Mouse (Mus musculus) myocyte (in vitro differentiated cells): Measurements from ENCODE around the gene Scarf2.

ENCODE experiments used
- E2F4 ChIP-seq: IDR thresholded peaks from one replicate; pipeline ENCODE4 v1.6.1; 2011; ENCODE audit warnings: mild to moderate bottlenecking, control low read depth, moderate library complexity; ENCODE audit not compliant: insufficient read depth
- MAX ChIP-seq: IDR thresholded peaks from one replicate; pipeline ENCODE4 v1.6.1; 2011; ENCODE audit warnings: low read depth, mild to moderate bottlenecking, control low read depth
- MYOD1 ChIP-seq, 3 experiments: IDR thresholded peaks; one replicate each; pipeline ENCODE4 v1.6.1; 2011; ENCODE audit warnings: control low read depth in 2 of 3, low read depth in 2 of 3, mild to moderate bottlenecking in 2 of 3, moderate library complexity in 1 of 3; ENCODE audit not compliant: insufficient read length in 2 of 3, control insufficient read depth in 1 of 3
- POLR2A ChIP-seq: IDR thresholded peaks from one replicate; pipeline ENCODE4 v1.6.1; 2011; ENCODE audit warnings: low read depth, mild to moderate bottlenecking, control low read depth, moderate library complexity; ENCODE audit not compliant: insufficient read length
- POLR2AphosphoS2 ChIP-seq: IDR thresholded peaks from one replicate; pipeline ENCODE4 v1.6.1; 2011; ENCODE audit warnings: low read depth, control low read depth; ENCODE audit not compliant: insufficient read length
- REST ChIP-seq: IDR thresholded peaks from one replicate; pipeline ENCODE4 v1.6.1; 2011; ENCODE audit warnings: mild to moderate bottlenecking, control low read depth, moderate library complexity; ENCODE audit not compliant: insufficient read depth, insufficient read length
- SRF ChIP-seq: IDR thresholded peaks from one replicate; pipeline ENCODE4 v1.6.1; 2011; ENCODE audit warnings: low read depth; ENCODE audit not compliant: control insufficient read depth, insufficient read length
- TCF12 ChIP-seq: IDR thresholded peaks from one replicate; pipeline ENCODE4 v1.6.1; 2011; ENCODE audit warnings: mild to moderate bottlenecking, control low read depth; ENCODE audit not compliant: poor library complexity, insufficient read depth, severe bottlenecking
- TCF3 ChIP-seq: IDR thresholded peaks from one replicate; pipeline ENCODE4 v1.6.1; 2011; ENCODE audit warnings: low read depth, control low read depth; ENCODE audit not compliant: insufficient read length
- USF1 ChIP-seq: IDR thresholded peaks from one replicate; pipeline ENCODE4 v1.6.1; 2011; ENCODE audit warnings: low read depth, mild to moderate bottlenecking, control low read depth, moderate library complexity

GRCm38 (mm10) chr16:17759344-17759773 lies 37.7 kb upstream of the Scarf2 start, which contains the start of gene Klhl22:
- peak; percentile 98 for TF ChIP-seq POLR2A
- TF ChIP-seq SRF, result no peak
- peak; percentile 84 for TF ChIP-seq USF1
- no peak for TF ChIP-seq E2F4
- peak; percentile 97 for TF ChIP-seq POLR2AphosphoS2
- peak in 1 of 3 experiments; percentile 69 for TF ChIP-seq MYOD1 (IDR thresholded peaks at IDR 0.05; ENCODE audit: control insufficient read depth in 1 of 3, insufficient read length in 2 of 3, low read depth in 2 of 3)
- no peak for TF ChIP-seq TCF12
- no peak for TF ChIP-seq TCF3
- no peak for TF ChIP-seq MAX
- TF ChIP-seq REST, result peak; percentile 47
